Mouse (Mus musculus): ENCODE measurements at regions not wholly inside any gene's neighbourhood (a gene's known extent, or its start where the extent isn't known, plus 50 kb on each side); places are given as distances from the start of the nearest gene placed in this dataset.

DNA sequence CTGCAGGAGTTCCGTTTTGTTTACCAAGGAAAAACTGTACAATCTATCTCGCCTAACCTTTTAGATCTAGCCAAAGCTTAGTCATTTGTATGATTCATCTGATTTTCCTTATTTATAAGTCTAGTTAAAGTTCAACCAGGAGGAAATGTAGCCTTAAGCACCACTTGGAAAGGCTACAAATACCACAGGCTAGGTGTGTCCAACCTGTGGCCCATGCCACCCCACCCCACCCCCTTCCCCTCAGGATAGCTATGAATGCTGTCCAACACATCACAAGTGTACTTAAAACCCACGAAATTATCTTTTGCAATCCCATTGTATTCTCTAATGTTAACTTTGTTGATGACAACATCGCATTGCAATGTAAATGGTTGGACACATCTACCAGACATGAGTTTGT lies 102.9 kb upstream of the Klf14 start:
- no peak for ATAC-seq (ENCODE audit: low TSS enrichment)

DNA sequence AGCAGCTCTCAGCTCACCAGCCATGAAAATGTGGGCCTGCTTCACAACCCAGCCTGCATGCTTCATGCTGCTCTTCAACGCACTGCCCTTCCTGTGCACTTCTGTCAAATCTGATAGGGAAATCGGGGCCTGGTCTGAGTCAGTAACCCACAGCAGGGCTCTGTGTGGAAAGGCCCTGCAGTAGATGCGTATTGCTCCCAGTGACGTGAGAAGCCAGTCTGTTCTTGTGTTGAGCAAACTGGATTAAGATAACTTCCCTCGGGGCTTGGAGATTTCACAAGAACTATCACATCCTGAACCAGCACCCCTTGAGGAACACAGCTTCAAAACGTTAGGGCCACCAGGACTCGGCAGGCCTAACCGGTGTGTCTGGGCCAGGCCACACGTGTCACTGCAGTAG lies 106.5 kb upstream of the Klf14 start:
- no peak for ATAC-seq (ENCODE audit: low TSS enrichment)

DNA sequence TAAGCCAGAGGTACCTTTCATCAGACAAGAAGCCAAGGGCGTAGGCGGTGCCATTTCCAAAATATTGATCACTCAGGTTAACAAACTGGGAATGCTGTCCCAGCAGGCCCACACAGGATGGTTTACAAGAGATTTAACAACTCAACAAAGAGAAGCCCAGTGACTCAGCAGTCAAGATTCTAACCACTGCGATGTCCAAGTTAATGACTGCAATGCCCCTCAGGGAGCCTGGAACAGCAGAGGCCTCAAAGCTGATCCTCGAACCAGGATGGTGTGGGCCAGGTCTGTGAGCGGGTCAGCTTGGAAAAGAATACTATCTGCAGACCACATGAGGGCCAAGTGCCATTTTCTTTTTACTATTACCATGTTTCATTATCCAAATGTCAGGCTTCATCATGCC lies 108.0 kb upstream of the Klf14 start:
- ATAC-seq (ENCODE audit: low TSS enrichment) = no peak

DNA sequence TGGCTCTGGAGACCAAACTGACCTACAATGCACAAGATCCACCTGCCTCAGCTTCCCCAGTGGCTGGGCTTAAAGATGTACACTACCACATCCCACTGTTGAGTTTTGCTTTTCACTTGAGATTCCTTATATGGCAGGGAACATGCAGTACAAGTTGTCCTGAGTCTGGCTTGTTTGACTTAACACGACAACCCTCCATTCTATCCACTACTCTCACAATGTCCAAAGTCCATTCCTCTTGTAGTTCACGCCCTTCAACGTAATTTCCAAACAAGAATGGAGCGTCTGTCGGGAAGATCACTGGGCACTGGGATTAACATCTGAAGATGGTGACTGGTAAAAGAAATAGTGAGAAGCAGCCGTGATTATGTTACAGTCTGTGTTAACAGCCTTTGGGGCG lies 108.6 kb upstream of the Klf14 start:
- ATAC-seq (ENCODE audit: low TSS enrichment) = no peak

DNA sequence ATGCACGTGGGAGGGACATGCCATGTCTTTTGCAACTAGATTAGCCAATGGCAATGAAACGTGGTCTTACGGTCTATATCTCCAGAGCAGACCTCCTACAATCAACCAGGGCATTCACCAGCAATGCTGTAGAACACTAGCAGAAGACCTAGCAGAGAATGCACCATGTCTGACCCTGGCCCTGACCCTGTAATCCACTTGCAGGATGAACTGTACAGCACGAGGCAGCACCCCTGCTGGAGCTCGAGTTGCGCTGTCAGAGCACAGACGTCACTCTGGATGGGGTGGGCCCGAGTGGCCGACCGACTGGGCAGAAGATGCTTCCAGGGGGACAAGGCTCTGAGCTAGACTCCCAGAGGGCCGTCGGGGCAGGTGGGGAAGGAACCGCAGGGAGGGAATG lies 110.4 kb upstream of the Klf14 start:
- ATAC-seq (ENCODE audit: low TSS enrichment) = no peak

DNA sequence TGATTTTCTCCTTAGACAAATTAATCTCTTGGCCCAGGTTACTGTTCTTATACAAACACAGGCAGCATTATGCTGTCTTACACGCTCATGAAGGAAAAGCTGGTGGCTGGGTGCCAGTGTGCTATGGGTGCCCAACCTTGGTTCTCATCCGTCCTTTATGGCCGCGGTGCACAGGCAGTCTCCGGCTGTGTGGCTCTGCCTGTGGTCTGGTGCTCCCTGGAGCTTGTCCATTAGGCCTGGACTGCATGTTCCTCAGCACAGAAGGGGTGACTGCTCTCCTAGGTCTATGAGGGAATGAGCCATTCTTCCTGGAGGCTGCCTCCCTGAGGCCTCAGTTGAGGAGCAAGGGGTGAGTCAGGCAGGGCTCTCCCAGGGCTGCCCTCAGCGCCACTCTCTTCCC lies 111.7 kb upstream of the Klf14 start:
- ATAC-seq (ENCODE audit: low TSS enrichment) = peak; percentile 4; the same call in 1 of the 2 replicates

DNA sequence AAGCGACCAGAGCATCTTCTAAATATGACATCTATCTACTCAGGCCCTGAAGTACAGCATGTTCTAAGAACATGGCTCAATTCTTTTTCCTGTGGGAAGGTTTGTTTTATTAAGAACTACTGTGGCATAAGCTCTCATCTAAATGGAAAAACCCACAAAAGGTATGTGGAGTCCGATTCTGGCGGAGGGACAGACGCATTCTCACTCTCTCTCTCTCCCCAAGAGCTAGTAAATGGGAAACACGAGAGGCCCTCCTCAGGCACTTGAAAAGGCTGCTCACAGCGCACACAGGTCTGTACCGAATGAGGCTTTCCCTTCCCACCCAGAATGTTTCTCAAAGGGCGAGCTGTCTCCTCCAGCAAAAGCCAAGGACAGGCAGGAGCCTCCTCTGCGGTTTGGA lies 112.1 kb upstream of the Klf14 start:
- ATAC-seq (ENCODE audit: low TSS enrichment) = no peak

DNA sequence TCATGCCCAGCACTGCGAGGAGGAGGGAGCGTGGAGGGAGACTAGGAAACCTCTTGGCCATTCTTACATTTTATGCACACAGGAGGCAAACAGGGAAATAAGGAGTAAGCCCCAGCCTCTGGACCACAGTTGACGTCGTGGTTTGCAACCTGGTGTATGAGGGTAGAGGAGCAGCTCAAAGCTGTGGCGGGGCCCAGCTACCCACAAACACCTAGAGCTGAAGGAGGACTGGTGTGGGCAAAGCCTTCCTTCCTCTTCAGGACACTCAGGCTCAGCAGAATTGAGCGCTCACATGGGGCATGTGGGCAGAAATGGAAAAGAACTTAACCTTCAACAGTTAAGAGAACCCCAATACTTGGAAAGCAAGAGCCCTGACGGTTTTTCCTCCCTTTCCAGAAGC lies 113.2 kb upstream of the Klf14 start:
- no peak for ATAC-seq (ENCODE audit: low TSS enrichment)

DNA sequence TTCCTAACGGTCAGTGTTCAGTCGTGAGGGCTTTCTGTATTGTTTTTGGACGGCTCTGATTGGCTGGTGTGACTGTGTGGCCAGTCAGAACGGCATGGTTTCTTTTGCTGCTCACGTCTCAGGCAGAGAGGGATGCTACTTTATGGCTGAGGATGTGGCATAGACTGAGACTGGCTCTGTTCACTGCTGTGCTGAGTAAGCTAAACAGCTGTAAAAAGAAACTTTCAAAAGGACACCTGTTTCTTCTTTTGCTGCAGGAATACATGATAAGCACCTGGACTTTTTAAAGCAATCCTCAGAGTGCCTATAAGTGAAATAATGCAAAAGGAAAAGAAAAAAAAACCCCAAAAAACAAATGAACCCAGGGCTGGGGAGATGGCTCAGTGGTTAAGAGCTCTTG lies 113.7 kb upstream of the Klf14 start:
- ATAC-seq (ENCODE audit: low TSS enrichment) = no peak

DNA sequence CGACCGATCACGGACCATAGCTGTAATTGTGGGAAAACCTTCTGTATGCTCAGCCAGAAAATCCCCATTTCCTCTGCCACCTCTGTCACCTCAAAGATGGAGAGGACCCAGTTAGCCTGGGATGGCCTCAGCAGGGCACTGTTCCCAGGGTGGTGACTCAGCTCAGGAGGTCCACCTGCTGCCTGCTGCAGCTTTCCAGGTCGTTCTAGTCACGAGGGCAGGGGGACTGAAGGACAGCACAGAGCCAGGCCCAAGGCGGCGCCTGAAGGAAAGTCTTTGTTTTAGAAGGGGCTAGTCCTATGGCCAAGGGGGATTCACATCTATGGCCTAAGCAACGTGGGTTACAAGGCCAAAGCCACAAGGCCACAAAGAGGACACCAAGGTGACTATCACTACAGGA lies 114.5 kb upstream of the Klf14 start:
- ATAC-seq (ENCODE audit: low TSS enrichment) = no peak

DNA sequence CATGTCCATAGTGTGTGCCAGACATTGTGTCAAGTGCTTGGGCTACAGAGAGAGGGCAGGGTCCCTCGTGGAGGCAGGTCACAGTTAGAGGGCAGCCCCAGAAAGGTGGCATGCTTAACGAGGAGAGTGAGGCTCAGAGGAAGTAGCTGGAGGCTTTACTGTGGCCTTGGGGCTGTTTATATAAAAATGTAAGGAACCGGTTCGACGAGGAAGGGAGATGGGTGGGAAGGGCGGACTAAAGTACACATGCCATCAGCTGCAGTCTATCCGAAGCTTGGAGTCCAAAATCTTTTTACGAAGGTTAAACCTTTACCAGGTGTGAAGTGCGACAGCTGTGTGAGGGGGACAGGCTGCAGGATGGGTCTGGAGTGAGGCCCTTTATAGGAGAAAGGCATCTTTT lies 115.5 kb upstream of the Klf14 start:
- no peak for ATAC-seq (ENCODE audit: low TSS enrichment)

DNA sequence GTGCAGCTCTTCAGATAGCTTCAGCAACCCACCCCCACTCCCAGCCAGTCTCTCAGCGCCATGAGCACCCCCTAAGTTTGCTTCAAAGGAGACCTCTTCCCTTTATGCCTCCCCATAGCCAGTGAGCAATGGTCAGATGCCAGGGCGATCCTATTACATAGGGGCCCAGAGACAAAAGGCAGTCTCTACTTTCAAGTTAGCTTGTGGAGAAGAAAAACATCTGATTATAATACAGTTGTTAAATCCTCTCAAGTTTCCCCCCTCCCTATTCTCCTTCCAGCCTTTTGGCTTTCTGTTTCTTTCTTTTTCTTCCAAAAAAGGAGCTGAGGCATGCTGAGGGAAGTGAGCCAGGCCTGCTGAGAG lies 116.3 kb upstream of the Klf14 start:
- ATAC-seq (ENCODE audit: low TSS enrichment) = no peak

DNA sequence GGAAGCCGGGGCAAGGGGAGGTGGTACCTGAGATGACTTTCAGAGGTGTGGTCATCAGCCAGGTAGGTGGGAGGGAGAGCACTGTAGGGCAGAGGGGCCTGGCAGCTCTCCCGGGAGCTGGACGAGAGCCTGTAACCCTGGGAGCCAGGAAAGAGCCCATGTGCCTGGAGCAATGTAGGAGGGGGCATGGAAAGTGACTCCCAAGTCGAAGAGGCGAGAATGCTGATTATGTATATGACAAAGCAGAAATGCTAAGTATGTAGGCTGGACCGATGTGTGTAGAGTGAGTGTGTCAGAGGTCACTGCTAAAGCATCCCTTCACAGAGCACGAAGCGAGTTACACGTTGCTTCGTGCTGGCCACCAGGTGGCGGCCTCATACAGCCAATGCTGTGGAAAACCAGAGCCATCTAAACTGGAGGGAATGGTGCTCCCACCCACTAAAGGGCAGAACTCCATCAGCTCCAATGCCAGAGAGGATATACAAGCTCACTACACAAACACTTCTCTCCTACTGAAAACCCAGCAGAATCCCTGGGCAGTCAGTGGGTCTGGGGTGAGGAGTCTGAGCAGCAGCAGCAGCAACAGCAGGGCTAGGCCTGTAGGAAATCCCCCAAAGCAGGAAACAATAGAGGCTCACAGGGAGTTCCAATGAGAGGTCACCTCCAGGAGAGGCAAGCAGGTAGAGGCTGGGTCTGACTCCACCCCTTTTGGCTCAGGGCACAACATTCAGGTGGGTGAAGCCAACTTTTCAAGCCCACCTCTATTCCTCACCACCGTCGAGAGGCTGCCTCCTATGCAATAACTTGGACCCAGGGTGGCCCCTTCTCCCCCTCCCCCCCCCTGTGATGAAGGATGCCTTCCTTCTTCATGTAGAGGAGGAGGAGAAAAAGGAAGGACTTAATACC lies 116.9 kb upstream of the Klf14 start:
- peak; percentile 27 for ATAC-seq (ENCODE audit: low TSS enrichment)

DNA sequence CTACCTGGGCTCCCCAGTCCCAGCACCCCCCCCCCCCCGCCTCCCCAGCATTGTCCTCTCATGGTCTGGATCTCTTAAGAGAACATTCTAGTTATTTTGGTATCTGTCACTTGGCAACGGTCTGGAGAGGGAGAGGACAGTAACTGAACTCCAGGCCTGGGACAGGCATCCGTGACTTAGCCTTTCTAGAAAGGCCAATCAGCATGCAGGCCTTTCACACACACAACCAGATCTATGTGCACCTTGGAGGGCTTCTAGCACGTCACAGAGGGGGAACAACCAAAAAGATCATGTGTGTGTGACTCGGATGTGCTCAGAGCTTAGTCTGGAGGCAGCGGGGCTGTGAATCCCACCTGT lies 117.6 kb upstream of the Klf14 start:
- no peak for ATAC-seq (ENCODE audit: low TSS enrichment)

DNA sequence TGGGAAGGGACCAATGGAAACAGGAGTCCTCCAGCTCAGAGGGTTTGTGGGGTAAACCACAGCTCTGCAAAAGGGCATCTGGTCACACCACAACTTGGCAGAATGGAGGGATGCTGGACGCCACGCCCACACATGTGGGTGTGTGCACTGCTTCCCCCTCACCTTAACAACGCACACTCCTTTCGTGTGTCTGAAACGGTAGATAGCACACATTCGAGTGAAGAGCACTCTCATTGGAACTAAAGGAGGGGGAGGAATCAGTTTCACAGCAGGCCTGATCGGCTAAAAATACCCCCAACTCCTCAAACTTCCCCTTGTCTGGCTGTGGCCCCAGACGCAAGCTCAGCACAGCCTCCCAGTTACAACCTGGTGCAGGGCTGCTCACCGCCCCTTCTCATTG lies 118.3 kb upstream of the Klf14 start:
- ATAC-seq (ENCODE audit: low TSS enrichment) = peak; percentile 24

DNA sequence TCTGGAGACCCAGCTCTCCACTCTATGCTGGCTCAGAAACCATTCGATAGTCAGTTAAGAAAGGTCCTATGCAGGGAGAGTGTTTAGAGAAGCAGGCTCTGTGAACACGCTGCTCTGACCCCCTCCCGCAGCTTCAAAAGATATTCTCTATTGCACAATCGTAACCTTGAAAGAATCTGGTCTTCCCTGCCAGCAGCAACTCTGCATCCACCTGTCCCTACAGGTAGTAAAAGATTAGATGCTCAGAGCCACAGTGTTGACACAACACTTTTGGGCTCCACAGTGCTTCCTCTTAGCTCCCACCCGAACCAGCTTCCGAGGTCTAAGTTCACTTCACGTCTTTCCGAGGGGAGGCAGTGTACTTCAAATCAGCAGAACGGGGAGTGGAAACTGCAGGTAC lies 118.9 kb upstream of the Klf14 start:
- ATAC-seq (ENCODE audit: low TSS enrichment) = no peak

DNA sequence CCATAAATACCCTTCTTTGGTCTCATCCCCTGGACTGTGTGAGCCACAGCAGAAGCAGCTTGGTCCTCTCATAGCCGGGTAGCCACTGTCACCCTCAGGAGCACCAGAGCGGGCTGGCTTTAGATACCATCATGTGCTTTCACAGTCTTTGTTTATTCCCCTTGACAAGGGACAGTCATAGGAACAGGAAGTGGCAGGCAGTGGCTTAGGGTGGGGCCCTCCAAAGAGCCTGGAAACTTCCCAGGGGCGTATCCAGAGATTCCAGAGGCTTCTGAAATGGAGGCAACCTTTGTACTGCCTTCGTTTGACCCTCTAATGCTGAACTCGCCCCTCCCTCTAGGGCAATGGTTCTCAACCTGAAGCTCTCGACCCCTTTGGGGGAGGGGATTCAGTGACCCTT lies 119.5 kb upstream of the Klf14 start:
- ATAC-seq (ENCODE audit: low TSS enrichment) = no peak

DNA sequence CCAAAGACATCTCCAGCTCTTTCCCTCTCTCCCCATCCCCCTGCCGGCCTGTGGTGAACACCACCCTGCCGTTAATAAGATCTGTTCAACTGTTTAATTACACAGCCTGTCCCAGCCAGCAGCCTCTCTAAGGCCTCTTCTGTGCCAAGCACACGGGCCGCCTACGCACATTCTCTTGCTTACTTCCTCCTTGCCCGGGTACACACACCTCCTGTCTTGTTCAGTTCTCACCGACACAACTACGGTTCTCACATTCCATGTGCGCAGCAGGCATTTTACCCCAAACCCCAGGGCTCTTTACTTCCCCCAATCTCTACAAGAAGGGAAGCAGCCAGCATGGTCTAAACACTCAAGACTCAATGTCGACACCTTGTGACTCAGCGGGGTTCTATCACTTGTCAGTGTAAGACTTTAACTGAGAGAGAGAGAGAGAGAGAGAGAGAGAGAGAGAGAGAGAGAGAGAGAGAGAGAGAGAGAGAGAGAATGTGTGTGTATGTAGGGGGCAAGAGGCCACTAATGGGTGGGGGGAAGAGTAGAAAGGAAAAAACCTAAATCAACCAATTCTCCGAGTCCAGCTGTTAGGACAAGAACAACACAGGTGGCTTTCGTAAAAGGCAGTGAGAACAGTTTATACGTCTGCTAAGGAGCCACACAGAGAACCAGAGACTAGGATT lies 120.8 kb upstream of the Klf14 start:
- ATAC-seq (ENCODE audit: low TSS enrichment) = peak; percentile 33

DNA sequence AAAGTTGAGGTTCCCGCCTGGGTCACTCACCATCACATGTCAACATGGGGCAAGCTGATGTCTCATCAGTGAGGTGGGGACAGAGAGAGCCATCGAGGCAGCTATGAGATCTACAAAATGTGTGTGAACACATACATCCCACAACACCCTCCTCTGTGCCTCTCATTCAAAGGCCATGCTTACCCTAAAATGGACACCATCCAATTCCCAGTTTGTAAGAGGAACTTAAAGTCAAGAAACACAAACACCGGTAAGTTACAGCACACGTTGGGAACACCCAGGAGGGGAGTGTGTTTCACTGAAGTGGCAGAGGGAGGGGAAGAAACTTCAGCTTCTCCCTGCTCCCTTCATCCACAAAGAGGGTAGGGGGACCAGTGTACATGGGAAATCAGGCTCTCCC lies 121.4 kb upstream of the Klf14 start:
- ATAC-seq (ENCODE audit: low TSS enrichment) = no peak

DNA sequence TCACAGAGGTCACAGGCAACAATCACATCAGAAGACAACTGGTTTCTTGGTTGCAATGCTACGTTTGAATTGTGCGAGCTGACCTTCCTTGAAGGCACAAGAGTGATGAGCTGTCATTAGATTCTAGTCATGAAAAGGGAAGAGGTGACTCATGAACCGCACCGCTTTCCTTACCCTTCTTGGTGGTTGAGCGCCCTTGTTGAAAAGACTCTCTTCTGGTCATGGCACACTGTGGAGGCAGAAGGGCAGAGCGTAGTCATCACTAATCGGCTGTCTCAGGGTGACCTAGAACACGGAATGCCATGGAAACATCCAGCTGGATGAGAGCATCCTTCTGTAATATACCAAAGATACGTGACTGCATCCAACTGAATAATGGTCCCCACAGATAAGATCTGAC lies 121.8 kb upstream of the Klf14 start:
- ATAC-seq (ENCODE audit: low TSS enrichment) = no peak

DNA sequence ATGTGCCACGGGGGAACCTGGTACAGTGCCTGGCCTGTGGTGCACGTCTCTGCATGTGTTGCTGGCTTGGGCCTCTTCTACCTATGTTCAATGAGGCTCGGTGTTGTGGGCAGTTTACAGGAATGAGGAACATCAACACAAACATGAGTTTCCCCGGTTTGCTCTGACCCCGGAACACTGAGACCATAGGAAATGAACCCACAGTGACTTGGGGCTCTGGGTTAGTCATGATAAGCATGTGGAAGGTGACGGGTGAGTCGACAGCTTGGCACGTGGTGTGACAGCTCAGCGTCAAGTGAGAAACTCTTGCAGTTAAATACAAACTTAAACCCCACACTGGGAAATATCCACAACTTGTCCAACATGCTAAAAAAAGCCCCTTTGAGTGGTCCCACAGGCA lies 122.4 kb upstream of the Klf14 start:
- no peak for ATAC-seq (ENCODE audit: low TSS enrichment)

DNA sequence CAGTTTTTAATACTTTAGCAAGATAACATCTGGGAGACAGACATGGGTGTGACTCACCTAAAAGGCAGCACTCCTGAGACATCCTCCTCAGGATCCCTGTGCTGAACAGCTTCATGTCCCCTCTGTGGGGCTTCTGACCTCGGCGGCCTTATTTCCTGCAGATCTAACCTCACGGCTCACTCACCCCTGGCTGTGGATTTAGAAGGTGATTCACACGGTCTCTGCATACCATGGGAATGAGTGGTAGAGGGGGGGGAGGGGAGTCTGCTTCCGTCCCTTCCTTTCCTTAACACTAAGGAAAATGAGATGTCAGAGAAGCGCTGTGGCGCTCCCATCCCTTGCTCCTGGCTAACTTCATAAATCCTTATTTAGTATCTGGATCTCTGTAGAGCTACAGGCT lies 123.1 kb upstream of the Klf14 start:
- no peak for ATAC-seq (ENCODE audit: low TSS enrichment)

DNA sequence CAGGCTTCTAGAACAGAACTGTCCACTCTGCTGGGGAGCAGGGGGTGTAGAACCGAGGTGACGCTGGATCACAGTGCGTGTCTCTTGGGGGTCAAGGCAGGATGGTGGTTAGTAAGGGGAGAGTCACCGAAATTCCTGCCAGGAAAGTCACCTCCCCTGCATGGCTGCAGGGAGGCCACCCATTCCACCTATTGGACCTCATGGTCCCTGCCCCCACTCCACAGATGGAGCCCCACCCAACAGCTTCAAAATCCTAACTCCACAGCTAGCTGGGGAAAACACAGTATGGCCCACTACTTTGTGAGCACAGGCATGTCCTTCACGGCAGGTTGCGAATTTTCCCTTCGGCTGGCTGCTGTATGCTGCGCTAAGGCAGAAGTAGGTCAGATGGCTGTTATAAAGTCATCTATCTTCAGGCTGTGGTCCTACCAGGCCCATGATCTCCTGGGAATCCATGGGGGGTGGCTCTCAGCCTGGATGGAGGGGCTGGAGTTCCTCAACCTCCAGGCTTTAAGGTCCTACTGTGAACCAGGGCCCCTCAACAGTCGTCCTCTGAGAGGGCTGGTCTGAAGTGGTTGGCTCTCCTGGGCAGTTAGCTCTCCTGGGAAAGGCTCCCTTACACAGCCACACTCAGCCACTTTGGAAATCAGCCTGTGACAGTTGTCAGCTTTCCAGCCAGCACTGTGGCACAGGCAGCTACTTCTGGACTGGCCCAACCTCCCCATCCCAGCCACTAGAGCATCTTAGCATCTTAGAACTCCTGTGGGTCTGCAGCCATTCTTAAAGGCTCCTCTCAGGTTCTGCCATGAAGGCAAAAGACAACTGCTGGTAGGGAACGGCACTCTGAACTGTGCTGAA lies 124.0 kb upstream of the Klf14 start:
- ATAC-seq (ENCODE audit: low TSS enrichment) = 0 out of 2 replicates have a peak, but pooled peaks have one; percentile 17
